Mouse (Mus musculus): ENCODE measurements around the gene Ncoa6. TPM values are rescaled to one million over a fixed set of nuclear protein-coding genes. Genes with fewer than 3 reads are reported as not detected.
"Not testable (repeated sequence)": the region's sequence is repeated elsewhere in the genome, so short reads cannot be mapped to it uniquely, and the experiment has no call there.

The Ncoa6 gene
- polyA plus RNA-seq, 1 experiment from 2014 or later: 30.0 TPM

- H3K4me2 ChIP-seq (replicated peaks; ENCODE audit: low read depth, low read length): no peak overlapping the region
- H3K4me1 ChIP-seq (ENCODE audit: control insufficient read depth, insufficient read depth, low read length): no peaks in the 10 kb centered on the region
- no peaks in the 10 kb centered on the region for H3K36me3 ChIP-seq (ENCODE audit: control insufficient read depth, insufficient read depth, low read length)
- no peak overlapping the region for H3K4me3 ChIP-seq (ENCODE audit: low read length)
- H3K9me3 ChIP-seq (ENCODE audit: control insufficient read depth, low read length): no peaks in the 10 kb centered on the region
- H3K27me3 ChIP-seq (ENCODE audit: control insufficient read depth, insufficient read depth, low read length): no peaks in the 10 kb centered on the region
- H3K27ac ChIP-seq (ENCODE audit: low read depth, low read length): no peak overlapping the region
- no peak for ATAC-seq (ENCODE audit: low FRiP score, low TSS enrichment)
- no peak overlapping the region for H3K9ac ChIP-seq (ENCODE audit: low read depth, low read length)
- 85% methylated on average over 5 of the region's 5 CpGs for WGBS
Measured at GRCm38 (mm10) chr2:155451256-155451655, 22.4 kb downstream of the Ncoa6 start.

DNA sequence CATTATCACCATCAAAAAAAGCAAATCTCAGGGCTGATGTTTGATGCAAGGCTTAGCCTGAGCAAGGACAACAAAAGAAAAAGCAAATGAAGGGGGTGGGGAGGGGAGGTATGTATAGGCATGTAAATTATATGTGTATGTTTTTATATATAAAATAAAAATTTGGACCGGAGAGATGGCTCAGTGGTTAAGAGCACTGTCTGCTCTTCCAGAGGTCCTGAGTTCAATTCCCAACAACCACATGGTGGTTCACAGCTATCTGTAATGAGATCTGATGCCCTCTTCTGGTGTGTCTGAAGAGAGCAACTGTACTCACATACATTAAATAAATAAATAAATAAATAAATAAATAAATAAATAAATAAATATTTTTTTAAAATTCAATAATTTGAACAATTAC lies 25.8 kb downstream of the Ncoa6 start:
- WGBS: 92% methylated on average over 1 of the region's 1 CpGs
- not testable (repeated sequence) for H3K27me3 ChIP-seq (ENCODE audit: control insufficient read depth, insufficient read depth, low read length); H3K9ac ChIP-seq (ENCODE audit: low read depth, low read length); H3K27ac ChIP-seq (ENCODE audit: low read depth, low read length); H3K4me1 ChIP-seq (ENCODE audit: control insufficient read depth, insufficient read depth, low read length); H3K4me3 ChIP-seq (ENCODE audit: low read length); H3K4me2 ChIP-seq (replicated peaks; ENCODE audit: low read depth, low read length); H3K9me3 ChIP-seq (ENCODE audit: control insufficient read depth, low read length); ATAC-seq (ENCODE audit: low FRiP score, low TSS enrichment); H3K36me3 ChIP-seq (ENCODE audit: control insufficient read depth, insufficient read depth, low read length)

DNA sequence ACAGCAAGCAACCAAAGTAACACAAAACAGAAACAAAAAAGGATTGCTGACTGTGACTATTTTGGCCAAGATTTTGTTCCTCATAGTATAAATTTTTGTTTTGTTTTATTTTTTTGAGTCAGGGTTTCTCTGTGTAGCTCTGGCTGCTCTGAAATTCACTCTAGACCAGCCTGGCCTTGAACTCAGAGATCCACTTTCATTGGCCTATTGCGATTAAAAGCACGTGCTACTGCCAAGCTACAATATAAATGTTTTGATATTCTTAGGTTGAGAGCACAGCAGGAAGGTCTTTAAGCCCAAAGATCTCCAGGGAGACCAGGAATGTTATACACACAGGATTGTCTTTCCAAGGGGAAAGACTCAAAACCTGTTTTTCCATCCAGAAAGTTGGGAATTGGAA lies 30.2 kb downstream of the Ncoa6 start:
- no peaks in the 10 kb centered on the region for H3K27me3 ChIP-seq (ENCODE audit: control insufficient read depth, insufficient read depth, low read length)
- WGBS: 59% methylated on average over 2 of the region's 2 CpGs
- H3K36me3 ChIP-seq (ENCODE audit: control insufficient read depth, insufficient read depth, low read length): peaks cover 5% of the 10 kb centered on the region; the same call in 1 of the 2 replicates
- H3K4me1 ChIP-seq (ENCODE audit: control insufficient read depth, insufficient read depth, low read length): no peaks in the 10 kb centered on the region
- H3K9ac ChIP-seq (ENCODE audit: low read depth, low read length): no peak overlapping the region
- no peaks in the 10 kb centered on the region for H3K9me3 ChIP-seq (ENCODE audit: control insufficient read depth, low read length)
- H3K4me3 ChIP-seq (ENCODE audit: low read length): no peak overlapping the region
- no peak for ATAC-seq (ENCODE audit: low FRiP score, low TSS enrichment)
- H3K4me2 ChIP-seq (replicated peaks; ENCODE audit: low read depth, low read length): no peak overlapping the region
- H3K27ac ChIP-seq (ENCODE audit: low read depth, low read length): no peak overlapping the region

- no peak overlapping the region for H3K9ac ChIP-seq (ENCODE audit: low read depth, low read length)
Measured at GRCm38 (mm10) chr2:155442916-155443315, 30.8 kb downstream of the Ncoa6 start.

DNA sequence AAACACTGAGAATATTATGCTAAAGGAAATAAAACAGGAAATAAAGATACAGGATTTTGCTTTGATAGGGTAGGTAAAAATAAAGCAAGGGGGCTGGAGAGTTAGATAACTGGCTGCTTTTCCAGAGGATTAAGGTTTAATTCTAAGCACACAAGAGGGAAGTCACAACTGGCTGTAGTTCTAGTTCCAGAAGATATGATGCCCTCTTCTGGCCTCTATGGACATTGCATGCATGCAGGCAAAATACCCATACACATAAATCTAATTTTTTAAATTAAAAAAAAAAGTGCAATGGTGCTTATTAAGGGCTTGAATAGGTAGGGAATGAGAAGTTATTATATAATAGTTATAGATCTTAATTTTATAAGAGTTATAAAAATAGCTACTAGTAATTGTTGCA lies 37.2 kb downstream of the Ncoa6 start:
- ATAC-seq (ENCODE audit: low FRiP score, low TSS enrichment): no peak
- Histone ChIP-seq H3K9ac (ENCODE audit: low read depth, low read length) (no peak overlapping the region), H3K27me3 (ENCODE audit: control insufficient read depth, insufficient read depth, low read length) (no peaks in the 10 kb centered on the region), H3K36me3 (ENCODE audit: control insufficient read depth, insufficient read depth, low read length) (peaks cover 37% of the 10 kb centered on the region), H3K4me1 (ENCODE audit: control insufficient read depth, insufficient read depth, low read length) (no peaks in the 10 kb centered on the region), H3K27ac (ENCODE audit: low read depth, low read length) (no peak overlapping the region), H3K4me3 (ENCODE audit: low read length) (no peak overlapping the region), H3K4me2 (replicated peaks; ENCODE audit: low read depth, low read length) (no peak overlapping the region), H3K9me3 (ENCODE audit: control insufficient read depth, low read length) (no peaks in the 10 kb centered on the region)

More at GRCm38 (mm10) chr2:155442916-155443315, 30.8 kb downstream of the Ncoa6 start:
- Histone ChIP-seq H3K27ac (ENCODE audit: low read depth, low read length) (no peak overlapping the region), H3K36me3 (ENCODE audit: control insufficient read depth, insufficient read depth, low read length) (peaks cover 5% of the 10 kb centered on the region; the same call in 1 of the 2 replicates), H3K27me3 (ENCODE audit: control insufficient read depth, insufficient read depth, low read length) (no peaks in the 10 kb centered on the region), H3K4me1 (ENCODE audit: control insufficient read depth, insufficient read depth, low read length) (no peaks in the 10 kb centered on the region), H3K4me3 (ENCODE audit: low read length) (no peak overlapping the region), H3K4me2 (replicated peaks; ENCODE audit: low read depth, low read length) (no peak overlapping the region), H3K9me3 (ENCODE audit: control insufficient read depth, low read length) (no peaks in the 10 kb centered on the region)
- ATAC-seq (ENCODE audit: low FRiP score, low TSS enrichment): no peak
- 88% methylated on average over 4 of the region's 4 CpGs for WGBS

DNA sequence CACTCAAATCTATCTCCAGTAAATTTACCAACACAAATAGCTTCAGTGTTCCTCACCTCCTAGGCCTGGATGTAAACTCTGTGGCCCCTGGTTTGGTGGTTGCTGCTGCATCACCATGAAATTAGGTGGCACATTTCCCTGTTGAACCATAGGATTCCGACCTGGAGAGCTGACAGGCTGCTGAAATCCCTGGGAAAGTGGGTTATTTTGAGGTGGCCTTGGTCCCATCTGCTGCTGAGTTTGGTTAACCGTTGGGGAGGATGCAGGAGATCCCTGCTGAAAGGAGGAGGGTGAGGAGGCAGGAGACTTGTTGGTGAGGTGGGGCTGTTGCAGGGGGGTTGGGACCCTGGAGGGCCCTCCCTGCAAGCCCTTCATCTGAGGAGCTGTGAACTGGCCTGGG lies 52.8 kb downstream of the Ncoa6 start:
- 90% methylated on average over 2 of the region's 2 CpGs for whole genome bisulfite sequencing
- Histone ChIP-seq H3K4me2 (replicated peaks; ENCODE audit: low read depth, low read length) (no peak overlapping the region), H3K4me3 (ENCODE audit: low read length) (no peak overlapping the region), H3K9me3 (ENCODE audit: control insufficient read depth, low read length) (no peaks in the 10 kb centered on the region), H3K27ac (ENCODE audit: low read depth, low read length) (no peak overlapping the region), H3K27me3 (ENCODE audit: control insufficient read depth, insufficient read depth, low read length) (no peaks in the 10 kb centered on the region), H3K36me3 (ENCODE audit: control insufficient read depth, insufficient read depth, low read length) (peaks cover 45% of the 10 kb centered on the region), H3K9ac (ENCODE audit: low read depth, low read length) (no peak overlapping the region), H3K4me1 (ENCODE audit: control insufficient read depth, insufficient read depth, low read length) (no peaks in the 10 kb centered on the region)
- no peak for ATAC-seq (ENCODE audit: low FRiP score, low TSS enrichment)

DNA sequence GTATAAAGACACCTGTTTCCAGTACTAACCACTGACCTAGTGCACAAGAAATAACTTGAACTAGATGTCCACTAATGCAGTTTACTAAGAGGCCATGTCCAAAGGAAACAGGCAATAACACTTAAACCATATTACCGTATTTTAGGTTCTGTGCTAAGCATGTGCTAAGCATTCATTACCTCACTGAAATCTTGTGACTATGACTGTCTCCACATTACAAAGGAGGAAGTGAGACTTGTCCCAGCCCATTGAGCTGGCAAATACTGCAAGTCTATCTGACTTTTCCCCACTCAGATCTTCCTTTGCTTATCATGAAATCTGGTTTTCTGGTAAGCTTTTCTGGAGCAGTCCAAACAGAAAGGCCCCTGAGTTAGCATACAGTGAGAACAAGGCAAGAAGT lies 69.1 kb downstream of the Ncoa6 start:
- no peak overlapping the region for H3K27ac ChIP-seq (ENCODE audit: low read depth, low read length)
- 78% methylated on average over 1 of the region's 1 CpGs for WGBS

GRCm38 (mm10) chr2:155401926-155402325 lies 71.8 kb downstream of the Ncoa6 start:
- Histone ChIP-seq H3K4me2 (replicated peaks; ENCODE audit: low read depth, low read length) (no peak overlapping the region), H3K36me3 (ENCODE audit: control insufficient read depth, insufficient read depth, low read length) (peaks cover 65% of the 10 kb centered on the region)
- WGBS: 95% methylated on average over 4 of the region's 4 CpGs

More for the DNA sequence above, 69.1 kb downstream of the Ncoa6 start:
- H3K4me3 ChIP-seq (ENCODE audit: low read length): no peak overlapping the region
- no peak overlapping the region for H3K9ac ChIP-seq (ENCODE audit: low read depth, low read length)
- H3K4me1 ChIP-seq (ENCODE audit: control insufficient read depth, insufficient read depth, low read length): no peaks in the 10 kb centered on the region
- no peak for ATAC-seq (ENCODE audit: low FRiP score, low TSS enrichment)
- H3K36me3 ChIP-seq (ENCODE audit: control insufficient read depth, insufficient read depth, low read length): peaks cover 79% of the 10 kb centered on the region
- H3K27me3 ChIP-seq (ENCODE audit: control insufficient read depth, insufficient read depth, low read length): no peaks in the 10 kb centered on the region
- no peaks in the 10 kb centered on the region for H3K9me3 ChIP-seq (ENCODE audit: control insufficient read depth, low read length)
- H3K4me2 ChIP-seq (replicated peaks; ENCODE audit: low read depth, low read length): no peak overlapping the region

GRCm38 (mm10) chr2:155400276-155400675 lies 73.4 kb downstream of the Ncoa6 start:
- no peak overlapping the region for H3K27ac ChIP-seq (ENCODE audit: low read depth, low read length)
- H3K36me3 ChIP-seq (ENCODE audit: control insufficient read depth, insufficient read depth, low read length): peaks cover 58% of the 10 kb centered on the region
- H3K27me3 ChIP-seq (ENCODE audit: control insufficient read depth, insufficient read depth, low read length): no peaks in the 10 kb centered on the region
- H3K9me3 ChIP-seq (ENCODE audit: control insufficient read depth, low read length): no peaks in the 10 kb centered on the region
- no peak overlapping the region for H3K4me3 ChIP-seq (ENCODE audit: low read length)
- no peak overlapping the region for H3K9ac ChIP-seq (ENCODE audit: low read depth, low read length)
- no peak overlapping the region for H3K4me2 ChIP-seq (replicated peaks; ENCODE audit: low read depth, low read length)
- H3K4me1 ChIP-seq (ENCODE audit: control insufficient read depth, insufficient read depth, low read length): no peaks in the 10 kb centered on the region
- ATAC-seq (ENCODE audit: low FRiP score, low TSS enrichment): no peak

More at GRCm38 (mm10) chr2:155401926-155402325, 71.8 kb downstream of the Ncoa6 start:
- Histone ChIP-seq H3K4me1 (ENCODE audit: control insufficient read depth, insufficient read depth, low read length) (no peaks in the 10 kb centered on the region), H3K9me3 (ENCODE audit: control insufficient read depth, low read length) (no peaks in the 10 kb centered on the region), H3K4me3 (ENCODE audit: low read length) (no peak overlapping the region), H3K27ac (ENCODE audit: low read depth, low read length) (no peak overlapping the region), H3K9ac (ENCODE audit: low read depth, low read length) (no peak overlapping the region), H3K27me3 (ENCODE audit: control insufficient read depth, insufficient read depth, low read length) (no peaks in the 10 kb centered on the region)
- no peak for ATAC-seq (ENCODE audit: low FRiP score, low TSS enrichment)

GRCm38 (mm10) chr2:155394586-155394985 lies 79.1 kb downstream of the Ncoa6 start:
- Histone ChIP-seq H3K36me3 (ENCODE audit: control insufficient read depth, insufficient read depth, low read length) (peaks cover 42% of the 10 kb centered on the region), H3K4me2 (replicated peaks; ENCODE audit: low read depth, low read length) (no peak overlapping the region), H3K9me3 (ENCODE audit: control insufficient read depth, low read length) (no peaks in the 10 kb centered on the region), H3K9ac (ENCODE audit: low read depth, low read length) (no peak overlapping the region), H3K27ac (ENCODE audit: low read depth, low read length) (no peak overlapping the region), H3K27me3 (ENCODE audit: control insufficient read depth, insufficient read depth, low read length) (no peaks in the 10 kb centered on the region), H3K4me1 (ENCODE audit: control insufficient read depth, insufficient read depth, low read length) (no peaks in the 10 kb centered on the region), H3K4me3 (ENCODE audit: low read length) (no peak overlapping the region)
- 90% methylated on average over 5 of the region's 5 CpGs for WGBS
- no peak for ATAC-seq (ENCODE audit: low FRiP score, low TSS enrichment)
